Mouse (Mus musculus) midbrain, embryonic 11.5 days (tissue): ENCODE measurements around the gene Src. TPM values are rescaled to one million over a fixed set of nuclear protein-coding genes. Genes with fewer than 3 reads are reported as not detected.

ENCODE experiments used
- ATAC-seq: fragments of 200-750 bp; cut with Nextera tagmentation; 2 replicates; pipeline ENCODE4 v1.8.0; 2017; ENCODE audit warnings: moderate TSS enrichment, moderate library complexity; ENCODE audit not compliant: low FRiP score
- DNase-seq: peaks from one replicate; pipeline ENCODE4 v3.0.0; 2015; ENCODE audit warnings: low spot score; ENCODE audit errors: missing footprints
- H3K27ac ChIP-seq: fragments of 300-500 bp; sonication (generic); 2 replicates; pipeline ENCODE4 v1.5.1; 2014; ENCODE audit warnings: low read depth, low read length
- H3K27me3 ChIP-seq: fragments of 300-500 bp; sonication (generic); 2 replicates; pipeline ENCODE4 v1.6.1; 2014; ENCODE audit warnings: mild to moderate bottlenecking, low read length, moderate library complexity, mixed read lengths; ENCODE audit not compliant: control insufficient read depth, insufficient read depth
- H3K36me3 ChIP-seq: fragments of 300-500 bp; sonication (generic); 2 replicates; pipeline ENCODE4 v1.6.1; 2014; ENCODE audit warnings: mild to moderate bottlenecking, low read length, moderate library complexity, mixed read lengths; ENCODE audit not compliant: control insufficient read depth, insufficient read depth
- H3K4me1 ChIP-seq: fragments of 300-500 bp; sonication (generic); 2 replicates; pipeline ENCODE4 v1.6.1; 2014; ENCODE audit warnings: low read length; ENCODE audit not compliant: control insufficient read depth, insufficient read depth
- H3K4me2 ChIP-seq: fragments of 300-500 bp; sonication (generic); 2 replicates; pipeline ENCODE4 v1.6.1; 2014; ENCODE audit warnings: mild to moderate bottlenecking, moderate library complexity
- H3K4me3 ChIP-seq: fragments of 300-500 bp; sonication (generic); 2 replicates; pipeline ENCODE4 v1.5.1; 2014; ENCODE audit warnings: low read depth, low read length
- H3K9ac ChIP-seq: fragments of 300-500 bp; sonication (generic); 2 replicates; pipeline ENCODE4 v1.6.1; 2014; ENCODE audit warnings: low read length
- H3K9me3 ChIP-seq: fragments of 300-500 bp; sonication (generic); 2 replicates; pipeline ENCODE4 v1.6.1; 2016; ENCODE audit warnings: low read length; ENCODE audit not compliant: control insufficient read depth
- WGBS: fragments of 180-500 bp; shearing (Covaris S2); extraction: QIAGEN DNeasy Blood & Tissue Kit; methylation state at CpG from one replicate; pipeline ENCODE4 v1.1.7; 2014; 5-methylcytosine and 5-hydroxymethylcytosine counted together
- polyA plus RNA-seq: library from polyadenylated mRNA; unstranded; fragments of >200 nt; fragmentation: Nextera tagmentation; extraction: Ambion mirVana; gene quantifications from 2 replicates; pipeline ENCODE4 v1.2.1, GENCODE M21; 2014

Src gene
- polyA plus RNA-seq, 1 experiment from 2014 or later: 14.0 TPM

- ATAC-seq (peak; percentile 55), DNase-seq (peak; percentile 97)
- H3K4me1 ChIP-seq: peaks cover 77% of the 10 kb centered on the region
- H3K27me3 ChIP-seq: peaks cover 2% of the 10 kb centered on the region; the same call in 1 of the 2 replicates
- peaks cover 5% of the 10 kb centered on the region for H3K36me3 ChIP-seq
- peak overlapping the region; percentile 73 for H3K9ac ChIP-seq
- WGBS: 26% methylated on average over 20 of the region's 20 CpGs
- H3K9me3 ChIP-seq: no peaks in the 10 kb centered on the region
- no peak overlapping the region for H3K4me3 ChIP-seq
- peak overlapping the region; percentile 39; the same call in 1 of the 2 replicates for H3K4me2 ChIP-seq
- peak overlapping the region; percentile 98 for H3K27ac ChIP-seq
Measured at GRCm38 (mm10) chr2:157462776-157463710, 44.8 kb downstream of the Src start.

GRCm38 (mm10) chr2:157463887-157464745, 45.9 kb downstream of the Src start:
- Histone ChIP-seq H3K27ac (peak overlapping the region; percentile 98), H3K9me3 (no peaks in the 10 kb centered on the region), H3K4me3 (peak overlapping the region; percentile 14; the same call in 1 of the 2 replicates), H3K27me3 (no peaks in the 10 kb centered on the region; the same call in 1 of the 2 replicates), H3K4me2 (peak overlapping the region; percentile 39), H3K4me1 (peaks cover 71% of the 10 kb centered on the region), H3K36me3 (peaks cover 10% of the 10 kb centered on the region), H3K9ac (peak overlapping the region; percentile 73)
- ATAC-seq (peak; percentile 13), DNase-seq (peak; percentile 92)
- WGBS: 14% methylated on average over 16 of the region's 16 CpGs

GRCm38 (mm10) chr2:157464746-157465126, 46.5 kb downstream of the Src start:
- peak overlapping the region; percentile 14; the same call in 1 of the 2 replicates for H3K4me3 ChIP-seq
- H3K27me3 ChIP-seq: no peaks in the 10 kb centered on the region
- no peaks in the 10 kb centered on the region for H3K9me3 ChIP-seq
- WGBS: 1% methylated on average over 12 of the region's 12 CpGs
- peak overlapping the region; percentile 73 for H3K9ac ChIP-seq
- H3K4me1 ChIP-seq: peaks cover 65% of the 10 kb centered on the region
- DNase-seq: peak; percentile 98
- peak; percentile 93 for ATAC-seq
- H3K4me2 ChIP-seq: peak overlapping the region; percentile 39
- peak overlapping the region; percentile 98 for H3K27ac ChIP-seq
- peaks cover 14% of the 10 kb centered on the region for H3K36me3 ChIP-seq

GRCm38 (mm10) chr2:157466836-157467235, 48.6 kb downstream of the Src start:
- no peaks in the 10 kb centered on the region for H3K27me3 ChIP-seq
- no peak overlapping the region for H3K27ac ChIP-seq
- H3K36me3 ChIP-seq: peaks cover 23% of the 10 kb centered on the region
- 15% methylated on average over 7 of the region's 7 CpGs for WGBS
- peak overlapping the region; percentile 32 for H3K9ac ChIP-seq
- no peak overlapping the region for H3K4me3 ChIP-seq
- H3K4me1 ChIP-seq: peaks cover 58% of the 10 kb centered on the region
- no peak for ATAC-seq
- no peak for DNase-seq
- H3K4me2 ChIP-seq: no peak overlapping the region
- no peaks in the 10 kb centered on the region for H3K9me3 ChIP-seq

GRCm38 (mm10) chr2:157468130-157468796, 50.0 kb downstream of the Src start:
- no peak overlapping the region for H3K4me3 ChIP-seq
- DNase-seq: no peak
- 55% methylated on average over 8 of the region's 8 CpGs for WGBS
- peaks cover 51% of the 10 kb centered on the region for H3K4me1 ChIP-seq
- no peak overlapping the region for H3K27ac ChIP-seq
- no peak overlapping the region for H3K9ac ChIP-seq
- no peaks in the 10 kb centered on the region for H3K27me3 ChIP-seq
- no peaks in the 10 kb centered on the region for H3K9me3 ChIP-seq
- no peak overlapping the region for H3K4me2 ChIP-seq
- ATAC-seq: no peak
- peaks cover 23% of the 10 kb centered on the region for H3K36me3 ChIP-seq

- 87% methylated on average over 7 of the region's 7 CpGs for WGBS
- no peak overlapping the region for H3K4me3 ChIP-seq
- no peaks in the 10 kb centered on the region for H3K27me3 ChIP-seq
- DNase-seq (no peak), ATAC-seq (no peak)
- H3K36me3 ChIP-seq: peaks cover 20% of the 10 kb centered on the region
- no peaks in the 10 kb centered on the region for H3K9me3 ChIP-seq
- no peak overlapping the region for H3K27ac ChIP-seq
- H3K9ac ChIP-seq: no peak overlapping the region
- H3K4me1 ChIP-seq: peaks cover 50% of the 10 kb centered on the region
- H3K4me2 ChIP-seq: no peak overlapping the region
Measured at GRCm38 (mm10) chr2:157471292-157471691, 53.0 kb downstream of the Src start.

- Histone ChIP-seq H3K27me3 (no peaks in the 10 kb centered on the region), H3K4me2 (no peak overlapping the region), H3K9ac (no peak overlapping the region), H3K4me3 (no peak overlapping the region), H3K36me3 (peaks cover 20% of the 10 kb centered on the region), H3K9me3 (no peaks in the 10 kb centered on the region), H3K4me1 (peaks cover 51% of the 10 kb centered on the region), H3K27ac (no peak overlapping the region)
- WGBS: 73% methylated on average over 6 of the region's 6 CpGs
- DNase-seq (no peak), ATAC-seq (no peak)
Measured at GRCm38 (mm10) chr2:157471737-157472136, 53.5 kb downstream of the Src start.

- Histone ChIP-seq H3K4me3 (no peak overlapping the region), H3K9me3 (no peaks in the 10 kb centered on the region), H3K27me3 (no peaks in the 10 kb centered on the region), H3K4me1 (peaks cover 45% of the 10 kb centered on the region), H3K4me2 (no peak overlapping the region), H3K36me3 (peaks cover 18% of the 10 kb centered on the region), H3K9ac (no peak overlapping the region; the same call in 1 of the 2 replicates), H3K27ac (no peak overlapping the region)
- ATAC-seq: no peak
- DNase-seq: no peak
- 73% methylated on average over 4 of the region's 4 CpGs for WGBS
Measured at GRCm38 (mm10) chr2:157472469-157472868, 54.2 kb downstream of the Src start.
